Mouse (Mus musculus): ENCODE measurements around the gene Ncor1. TPM values are rescaled to one million over a fixed set of nuclear protein-coding genes. Genes with fewer than 3 reads are reported as not detected.

Ncor1 gene
- polyA plus RNA-seq, 1 experiment from 2014 or later = 123 TPM

DNA sequence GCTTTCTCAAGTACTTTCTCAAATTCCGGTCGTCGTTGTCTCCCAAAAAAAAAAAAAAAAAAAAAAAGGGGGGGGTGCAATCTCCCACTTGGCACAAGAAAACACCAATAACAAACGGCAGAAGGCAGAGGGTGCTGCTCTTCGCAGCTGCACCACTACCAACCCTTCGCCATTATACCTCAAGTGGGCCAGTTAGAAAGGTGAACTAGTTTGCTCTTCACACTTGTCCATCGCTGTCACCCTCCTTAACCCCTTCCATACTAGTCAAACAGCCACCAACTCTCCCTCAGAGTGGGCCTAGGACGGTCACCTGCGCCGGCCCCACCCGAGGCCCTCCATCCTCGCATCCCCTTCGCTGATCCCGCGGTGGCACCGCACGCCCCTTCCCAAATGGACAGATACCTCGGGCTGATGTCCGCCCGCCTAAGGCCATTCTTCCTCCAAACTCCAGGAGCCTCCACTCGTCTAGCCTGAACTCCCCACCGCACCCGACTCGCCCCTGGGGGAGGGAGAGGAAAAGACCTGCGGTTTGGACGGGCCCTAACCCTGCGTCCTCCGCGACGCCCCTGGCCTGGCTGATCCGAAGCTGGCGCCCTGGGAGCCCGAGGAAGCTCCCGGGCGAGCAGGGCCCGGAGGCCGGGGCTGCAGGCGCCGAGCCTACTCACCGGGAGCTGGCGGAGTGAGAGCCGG is 1.7 kb downstream of the Ncor1 start:
- H3K27ac ChIP-seq = peak overlapping the region; percentile 100
- ATAC-seq (replicated peaks; ENCODE audit: low FRiP score, low read depth) = peak; percentile 74
- no peaks in the 10 kb centered on the region for H3K36me3 ChIP-seq (ENCODE audit: insufficient read depth, low read length)
- H3K4me2 ChIP-seq (ENCODE audit: low read length) = peak overlapping the region; percentile 93
- peak; percentile 40; the same call in 1 of the 2 replicates for TF ChIP-seq CTCF (IDR thresholded peaks at IDR 0.05; ENCODE audit: low read depth)
- H3K4me1 ChIP-seq (replicated peaks; ENCODE audit: insufficient read depth, low read length) = no peaks in the 10 kb centered on the region
- H3K9ac ChIP-seq (ENCODE audit: low read depth, low read length) = peak overlapping the region; percentile 99
- peak; percentile 77 for DNase-seq (ENCODE audit: low spot score)
- no peaks in the 10 kb centered on the region for H3K27me3 ChIP-seq (ENCODE audit: insufficient read depth, low read length)
- H3K4me3 ChIP-seq (replicated peaks; ENCODE audit: low read depth, low read length) = peak overlapping the region; percentile 98
- no peaks in the 10 kb centered on the region for H3K9me3 ChIP-seq (replicated peaks; ENCODE audit: low read length)
- under 1% methylated on average over 39 of the region's 42 CpGs for WGBS

DNA sequence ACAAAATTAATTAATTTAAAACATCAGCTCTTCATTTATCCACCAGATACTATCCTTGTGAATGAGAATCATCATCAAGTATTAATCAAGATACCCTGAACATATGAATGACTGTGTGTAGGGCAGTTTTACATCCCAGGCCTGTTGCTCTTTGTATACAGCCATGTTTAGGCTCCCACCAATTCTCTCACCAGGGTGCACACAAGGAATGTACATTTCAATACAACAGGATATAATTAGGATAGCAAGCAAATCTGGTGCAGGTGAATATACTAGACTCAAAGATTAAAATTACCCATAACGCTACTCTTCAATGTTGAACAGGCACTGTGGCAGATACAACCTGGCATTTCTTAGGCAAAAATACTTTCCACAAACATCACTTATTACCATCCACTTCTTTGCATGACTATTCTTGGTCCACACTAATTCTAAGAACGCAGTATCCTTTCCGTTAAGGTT is 2.3 kb downstream of the Ncor1 start:
- H3K36me3 ChIP-seq (ENCODE audit: insufficient read depth, low read length) = no peaks in the 10 kb centered on the region
- peak overlapping the region; percentile 99 for H3K9ac ChIP-seq (ENCODE audit: low read depth, low read length)
- DNase-seq (ENCODE audit: low spot score) (no peak), ATAC-seq (replicated peaks; ENCODE audit: low FRiP score, low read depth) (no peak)
- H3K9me3 ChIP-seq (replicated peaks; ENCODE audit: low read length) = no peaks in the 10 kb centered on the region
- 3% methylated on average over 3 of the region's 3 CpGs for WGBS
- no peaks in the 10 kb centered on the region for H3K4me1 ChIP-seq (replicated peaks; ENCODE audit: insufficient read depth, low read length)
- peak overlapping the region; percentile 98 for H3K4me3 ChIP-seq (replicated peaks; ENCODE audit: low read depth, low read length)
- peak overlapping the region; percentile 93 for H3K4me2 ChIP-seq (ENCODE audit: low read length)
- H3K27ac ChIP-seq = peak overlapping the region; percentile 100
- no peaks in the 10 kb centered on the region for H3K27me3 ChIP-seq (ENCODE audit: insufficient read depth, low read length)
- no peak for TF ChIP-seq CTCF (IDR thresholded peaks at IDR 0.05; ENCODE audit: low read depth)

DNA sequence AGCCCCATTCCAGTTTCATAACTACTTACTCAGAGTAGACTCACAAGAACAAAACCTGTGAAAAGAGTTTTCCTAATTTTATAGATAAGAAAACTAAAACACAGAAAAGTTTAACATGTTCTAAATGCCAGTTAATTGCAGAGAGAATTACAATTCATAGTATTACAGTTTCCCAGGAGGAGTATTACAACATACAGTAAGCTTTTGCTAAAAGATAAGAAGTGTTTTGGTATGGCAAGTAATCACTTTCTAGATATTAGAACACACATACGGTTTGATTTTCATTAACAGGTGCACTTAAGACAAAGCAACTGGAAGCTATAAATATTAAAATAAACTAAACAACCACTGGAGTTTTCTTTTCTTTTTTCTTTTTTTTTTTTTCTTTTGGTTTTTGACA is 3.1 kb downstream of the Ncor1 start:
- H3K9me3 ChIP-seq (replicated peaks; ENCODE audit: low read length) = no peaks in the 10 kb centered on the region
- no peak overlapping the region for H3K27ac ChIP-seq
- H3K4me3 ChIP-seq (replicated peaks; ENCODE audit: low read depth, low read length) = no peak overlapping the region
- DNase-seq (ENCODE audit: low spot score) = no peak
- no peaks in the 10 kb centered on the region for H3K36me3 ChIP-seq (ENCODE audit: insufficient read depth, low read length)
- TF ChIP-seq CTCF (IDR thresholded peaks at IDR 0.05; ENCODE audit: low read depth) = no peak
- no peaks in the 10 kb centered on the region for H3K4me1 ChIP-seq (replicated peaks; ENCODE audit: insufficient read depth, low read length)
- ATAC-seq (replicated peaks; ENCODE audit: low FRiP score, low read depth) = no peak
- no peak overlapping the region for H3K9ac ChIP-seq (ENCODE audit: low read depth, low read length)
- 0 out of 2 replicates have a peak overlapping the region, but pooled peaks have one; percentile 13 for H3K4me2 ChIP-seq (ENCODE audit: low read length)
- no peaks in the 10 kb centered on the region for H3K27me3 ChIP-seq (ENCODE audit: insufficient read depth, low read length)
- 63% methylated on average over 1 of the region's 1 CpGs for WGBS

DNA sequence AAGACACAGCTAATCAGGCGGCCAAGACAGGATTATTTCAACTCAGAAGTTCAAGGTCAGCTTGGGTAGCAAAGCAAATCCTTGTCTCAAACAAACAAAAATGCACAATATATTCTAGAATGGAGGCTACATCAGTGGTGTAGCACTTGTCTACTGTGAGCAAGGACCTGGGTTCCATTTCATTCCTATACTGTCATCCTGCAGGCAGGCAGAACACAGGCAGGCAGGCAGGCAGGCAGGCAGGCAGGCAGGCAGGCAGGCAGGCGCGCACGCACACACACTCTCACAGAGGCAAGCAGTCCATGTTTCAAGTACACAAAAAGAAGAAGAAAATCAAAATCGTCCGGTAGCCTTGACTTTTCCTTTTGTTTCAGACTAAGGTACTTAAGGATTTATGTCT is 9.4 kb downstream of the Ncor1 start:
- no peaks in the 10 kb centered on the region for H3K36me3 ChIP-seq (ENCODE audit: insufficient read depth, low read length)
- no peaks in the 10 kb centered on the region for H3K27me3 ChIP-seq (ENCODE audit: insufficient read depth, low read length)
- no peaks in the 10 kb centered on the region for H3K9me3 ChIP-seq (replicated peaks; ENCODE audit: low read length)
- WGBS = 86% methylated on average over 6 of the region's 6 CpGs
- no peaks in the 10 kb centered on the region for H3K4me1 ChIP-seq (replicated peaks; ENCODE audit: insufficient read depth, low read length)
- H3K27ac ChIP-seq = no peak overlapping the region
- no peak for TF ChIP-seq CTCF (IDR thresholded peaks at IDR 0.05; ENCODE audit: low read depth)
- no peak overlapping the region for H3K4me3 ChIP-seq (replicated peaks; ENCODE audit: low read depth, low read length)
- no peak overlapping the region for H3K9ac ChIP-seq (ENCODE audit: low read depth, low read length)
- no peak for ATAC-seq (replicated peaks; ENCODE audit: low FRiP score, low read depth)
- H3K4me2 ChIP-seq (ENCODE audit: low read length) = no peak overlapping the region
- DNase-seq (ENCODE audit: low spot score) = no peak

DNA sequence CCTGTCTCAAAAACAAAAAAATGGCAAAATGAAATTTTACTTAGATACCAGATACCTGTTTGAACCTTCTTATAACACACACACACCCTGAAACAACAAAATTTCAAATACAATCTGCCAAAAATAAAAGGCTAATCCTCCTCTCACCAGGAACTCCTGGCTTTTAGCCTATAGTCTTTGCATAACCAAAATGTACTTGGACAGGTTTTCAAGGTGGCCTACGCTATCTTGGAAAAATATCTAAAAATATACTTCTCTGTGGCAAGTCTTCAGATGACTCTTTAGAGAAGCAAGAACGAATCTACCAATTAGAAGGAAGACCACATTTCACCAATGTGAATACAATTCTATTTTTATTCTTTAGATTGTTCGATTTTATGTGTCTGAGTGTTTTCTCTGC is 12.5 kb downstream of the Ncor1 start:
- Histone ChIP-seq H3K9me3 (replicated peaks; ENCODE audit: low read length) (no peaks in the 10 kb centered on the region), H3K9ac (ENCODE audit: low read depth, low read length) (no peak overlapping the region), H3K36me3 (ENCODE audit: insufficient read depth, low read length) (no peaks in the 10 kb centered on the region), H3K4me2 (ENCODE audit: low read length) (no peak overlapping the region), H3K27me3 (ENCODE audit: insufficient read depth, low read length) (no peaks in the 10 kb centered on the region), H3K27ac (no peak overlapping the region), H3K4me3 (replicated peaks; ENCODE audit: low read depth, low read length) (no peak overlapping the region), H3K4me1 (replicated peaks; ENCODE audit: insufficient read depth, low read length) (no peaks in the 10 kb centered on the region)
- ATAC-seq (replicated peaks; ENCODE audit: low FRiP score, low read depth) = no peak
- WGBS = 97% methylated on average over 3 of the region's 3 CpGs
- TF ChIP-seq CTCF (IDR thresholded peaks at IDR 0.05; ENCODE audit: low read depth) = no peak
- DNase-seq (ENCODE audit: low spot score) = no peak

DNA sequence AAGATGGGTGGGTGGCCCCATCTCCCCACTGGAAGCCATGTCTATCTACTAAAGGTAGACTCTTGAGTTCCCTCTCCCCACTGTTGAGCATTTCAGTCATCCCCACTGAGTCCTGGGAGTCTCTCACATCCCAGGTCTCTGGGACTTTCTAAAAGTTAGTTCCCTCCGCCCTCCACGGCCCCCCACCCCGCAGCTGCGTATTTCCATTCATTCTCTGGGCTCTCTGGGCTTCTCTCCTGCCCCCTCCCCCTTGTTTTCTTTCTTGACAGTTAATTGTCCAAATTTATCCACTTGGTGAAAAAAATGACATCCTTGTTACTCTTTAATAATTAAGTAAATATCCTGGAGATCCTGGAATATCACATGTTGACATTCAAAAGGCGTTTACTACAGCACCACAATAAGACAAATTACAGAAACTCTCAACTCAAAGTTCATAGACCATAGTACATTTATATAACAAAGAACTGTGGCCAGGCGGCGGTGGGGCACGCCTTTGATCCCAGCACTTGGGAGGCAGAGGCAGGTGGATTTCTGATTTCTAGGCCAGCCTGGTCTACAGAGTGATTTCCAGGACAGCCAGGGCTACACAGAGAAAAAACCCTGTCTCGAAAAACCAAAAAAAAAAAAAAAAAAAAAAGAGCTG is 17.5 kb downstream of the Ncor1 start:
- H3K4me3 ChIP-seq (replicated peaks; ENCODE audit: low read depth, low read length) = no peak overlapping the region
- TF ChIP-seq CTCF (IDR thresholded peaks at IDR 0.05; ENCODE audit: low read depth) = no peak
- no peak overlapping the region for H3K27ac ChIP-seq
- no peaks in the 10 kb centered on the region; the same call in 1 of the 2 replicates for H3K36me3 ChIP-seq (ENCODE audit: insufficient read depth, low read length)
- H3K9ac ChIP-seq (ENCODE audit: low read depth, low read length) = no peak overlapping the region
- no peak for ATAC-seq (replicated peaks; ENCODE audit: low FRiP score, low read depth)
- 91% methylated on average over 9 of the region's 9 CpGs for WGBS
- no peaks in the 10 kb centered on the region for H3K27me3 ChIP-seq (ENCODE audit: insufficient read depth, low read length)
- H3K4me1 ChIP-seq (replicated peaks; ENCODE audit: insufficient read depth, low read length) = no peaks in the 10 kb centered on the region
- no peak for DNase-seq (ENCODE audit: low spot score)
- H3K4me2 ChIP-seq (ENCODE audit: low read length) = no peak overlapping the region
- no peaks in the 10 kb centered on the region for H3K9me3 ChIP-seq (replicated peaks; ENCODE audit: low read length)

Measured in kidney, postnatal 0 days (tissue).